Mouse (Mus musculus) adrenal gland (tissue): ENCODE measurements around the gene Carf.
"Not testable (repeated sequence)": the region's sequence is repeated elsewhere in the genome, so short reads cannot be mapped to it uniquely, and the experiment has no call there.

Experiments used
- intact Hi-C: fragments of 180-260 bp; cut with DNase I; formaldehyde crosslinking; loops from one replicate; pipeline ENCODE4 v1.15.1; 2025
- long read RNA-seq, 2 experiments: library from polyadenylated mRNA; unstranded; transcript quantifications; one replicate each; pipeline ENCODE4 v2.0.0; 2020; ENCODE audit warnings: borderline replicate concordance in 1 of 2; ENCODE audit not compliant: insufficient replicate concordance in 1 of 2

Carf gene
- long read RNA-seq, experiment 1, partial matches to known transcripts: 0 of 4 reads
- long read RNA-seq, experiment 1, other reads (novel, unspliced or antisense): 4 of 4 reads
- long read RNA-seq, experiment 2, partial matches to known transcripts: 0 of 1 reads
- long read RNA-seq, experiment 2, other reads (novel, unspliced or antisense): 1 of 1 reads

- intact Hi-C loops: no loop called here
Observed at GRCm38 (mm10) chr1:60098024-60098781, at the start of gene Carf, which contains the start of gene Wdr12. Carf (plus strand) TSS chr1:60098247. Wdr12 (minus strand) TSS chr1:60098645.

GRCm38 (mm10) chr1:60054659-60055058 lies 43.4 kb upstream of the Carf start:
- intact Hi-C loops: no loop called here

- intact Hi-C loops: no loop called here
Observed at GRCm38 (mm10) chr1:60056310-60056709, 41.7 kb upstream of the Carf start.

- intact Hi-C loops: not testable (repeated sequence)
Observed at GRCm38 (mm10) chr1:60070725-60071124, 27.3 kb upstream of the Carf start.

- intact Hi-C loops: no loop called here
Observed at GRCm38 (mm10) chr1:60074935-60075334, 23.1 kb upstream of the Carf start.

GRCm38 (mm10) chr1:60075590-60075989 lies 22.5 kb upstream of the Carf start:
- intact Hi-C loops: no loop called here

- intact Hi-C loops: no loop called here
Observed at GRCm38 (mm10) chr1:60076411-60076810, 21.6 kb upstream of the Carf start.

- intact Hi-C loops: no loop called here
Observed at GRCm38 (mm10) chr1:60096572-60097276, 1.3 kb upstream of the Carf start.

- intact Hi-C loops: no loop called here
Observed at GRCm38 (mm10) chr1:60097277-60098023, 597 bp upstream of the Carf start.

GRCm38 (mm10) chr1:60098839-60099238 lies 792 bp downstream of the Carf start:
- intact Hi-C loops: no loop called here

GRCm38 (mm10) chr1:60104582-60104981 lies 6.5 kb downstream of the Carf start:
- intact Hi-C loops: no loop called here

- intact Hi-C loops: no loop called here
Observed at GRCm38 (mm10) chr1:60117721-60118455, 19.8 kb downstream of the Carf start.

GRCm38 (mm10) chr1:60137346-60137745 lies 39.3 kb downstream of the Carf start:
- intact Hi-C loops: no loop called here

GRCm38 (mm10) chr1:60152700-60153099 lies 54.7 kb downstream of the Carf start:
- intact Hi-C loops: loop anchor here (10.0 kb wide), 1 partner anchor 92 kb away; no protein-coding TSS in a partner anchor

GRCm38 (mm10) chr1:60156651-60157050 lies 58.6 kb downstream of the Carf start:
- intact Hi-C loops: loop anchor here (10.0 kb wide), 1 partner anchor 88 kb away; no protein-coding TSS in a partner anchor

- intact Hi-C loops: loop anchor here (10.0 kb wide), 1 partner anchor 86 kb away; no protein-coding TSS in a partner anchor
Observed at GRCm38 (mm10) chr1:60158411-60158810, 60.4 kb downstream of the Carf start.

- intact Hi-C loops: loop anchor here (5.0 kb wide), 1 partner anchor 34 kb away; no protein-coding TSS in a partner anchor
Observed at GRCm38 (mm10) chr1:60163676-60164075, 65.6 kb downstream of the Carf start.

GRCm38 (mm10) chr1:60169626-60170025 lies 71.6 kb downstream of the Carf start:
- intact Hi-C loops: no loop called here

- intact Hi-C loops: no loop called here
Observed at GRCm38 (mm10) chr1:60170251-60170650, 72.2 kb downstream of the Carf start.

GRCm38 (mm10) chr1:60173119-60173518 lies 75.1 kb downstream of the Carf start:
- intact Hi-C loops: no loop called here
